Mouse (Mus musculus): ENCODE measurements at regions not wholly inside any gene's neighbourhood (a gene's known extent, or its start where the extent isn't known, plus 50 kb on each side); places are given as distances from the start of the nearest gene placed in this dataset.

DNA sequence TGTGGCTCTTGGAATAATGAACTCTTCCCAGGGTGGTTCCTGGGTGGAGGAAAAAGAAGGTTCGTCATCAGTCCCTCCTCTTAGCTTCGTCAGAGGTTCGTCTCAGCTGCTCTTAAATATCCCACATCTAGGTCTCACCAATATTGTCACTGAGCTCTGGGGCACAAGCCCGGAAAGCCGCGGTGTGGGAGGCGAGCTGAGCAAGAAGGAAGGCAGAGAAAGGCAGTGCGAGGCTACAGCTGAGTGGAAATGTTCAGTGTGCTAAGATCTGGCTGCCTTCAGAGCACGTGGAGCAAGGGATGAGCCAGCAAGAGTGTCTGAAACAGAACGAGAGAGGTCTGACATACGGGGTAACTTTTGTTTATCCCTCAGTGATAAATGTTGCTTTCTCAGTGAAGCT, 523.7 kb upstream of the Fbxo33 start:
- no peaks in the 10 kb centered on the region for H3K36me3 ChIP-seq
- no peaks in the 10 kb centered on the region for H3K4me1 ChIP-seq
- no peaks in the 10 kb centered on the region for H3K27me3 ChIP-seq
- no peak overlapping the region for H3K4me2 ChIP-seq (replicated peaks)
- H3K4me3 ChIP-seq, result no peak overlapping the region
- H3K9me3 ChIP-seq, result no peaks in the 10 kb centered on the region
- 85% methylated on average over 11 of the region's 11 CpGs for WGBS
- H3K27ac ChIP-seq (replicated peaks), result no peak overlapping the region
- no peak overlapping the region for H3K9ac ChIP-seq (replicated peaks)
- no peak for ATAC-seq (ENCODE audit: low FRiP score, low read depth)

DNA sequence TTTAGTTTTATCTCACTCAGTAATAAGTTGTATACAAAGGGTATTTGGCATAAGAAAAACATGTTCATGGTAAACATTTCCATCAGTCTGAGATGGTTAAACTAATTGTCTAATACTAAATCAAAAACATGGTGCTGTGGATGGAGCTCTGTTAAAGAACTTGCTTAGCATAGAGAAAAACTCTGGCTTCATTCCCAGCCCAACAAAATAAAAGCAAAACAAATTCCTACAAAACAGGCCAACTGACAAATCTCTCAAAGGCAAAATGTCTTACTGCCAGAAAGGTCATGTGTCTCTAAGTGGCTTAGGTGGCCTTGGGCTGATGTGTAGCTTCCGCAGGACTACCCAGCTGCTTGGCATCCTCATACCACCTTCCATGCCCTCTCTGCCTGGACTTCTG, 505.4 kb upstream of the Fbxo33 start:
- Histone ChIP-seq H3K27ac (replicated peaks) (no peak overlapping the region), H3K36me3 (no peaks in the 10 kb centered on the region), H3K9me3 (no peaks in the 10 kb centered on the region), H3K9ac (replicated peaks) (no peak overlapping the region), H3K27me3 (no peaks in the 10 kb centered on the region), H3K4me3 (no peak overlapping the region), H3K4me1 (no peaks in the 10 kb centered on the region), H3K4me2 (replicated peaks) (no peak overlapping the region)
- no peak for ATAC-seq (ENCODE audit: low FRiP score, low read depth)
- 100% methylated on average over 1 of the region's 1 CpGs for WGBS

DNA sequence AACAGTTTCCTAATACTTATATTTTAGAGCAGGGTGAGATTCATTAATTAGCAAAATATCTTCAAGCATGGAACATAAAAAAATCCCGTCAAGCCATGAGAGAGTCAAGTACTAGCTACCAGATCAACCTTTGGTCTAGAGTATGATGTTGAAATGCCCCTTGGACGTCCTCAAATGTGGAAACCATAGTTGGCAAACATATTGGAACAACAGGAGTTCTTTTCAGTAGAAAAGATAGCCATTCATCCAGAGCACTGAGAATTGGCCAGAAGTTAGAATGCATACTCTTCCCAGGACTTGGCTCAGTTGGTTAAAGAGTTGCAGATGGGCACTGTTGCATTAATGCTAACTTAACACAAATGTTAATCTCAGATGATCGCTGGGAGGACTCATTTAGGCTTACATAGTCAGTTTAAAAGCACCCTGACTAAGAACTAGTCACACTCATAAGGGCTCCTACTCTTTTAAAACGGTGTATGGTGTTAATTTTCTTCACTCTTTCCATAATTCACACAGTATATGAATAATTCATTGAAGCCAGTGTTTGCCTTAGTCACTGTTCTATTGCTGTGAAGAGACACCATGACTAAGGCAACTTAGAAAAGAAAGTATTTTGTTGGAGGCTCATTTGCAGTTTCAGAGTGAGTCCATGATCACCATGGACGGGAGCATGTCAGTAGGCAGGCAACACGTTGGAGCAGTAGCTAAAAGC, 503.1 kb upstream of the Fbxo33 start:
- ATAC-seq (ENCODE audit: low FRiP score, low read depth), result no peak
- Histone ChIP-seq H3K4me3 (no peak overlapping the region), H3K27ac (replicated peaks) (no peak overlapping the region), H3K9ac (replicated peaks) (no peak overlapping the region), H3K4me1 (no peaks in the 10 kb centered on the region), H3K36me3 (no peaks in the 10 kb centered on the region), H3K9me3 (no peaks in the 10 kb centered on the region), H3K4me2 (replicated peaks) (no peak overlapping the region), H3K27me3 (no peaks in the 10 kb centered on the region)
- 74% methylated on average over 6 of the region's 6 CpGs for WGBS

GRCm38 (mm10) chr12:59713216-59713615, 493.7 kb upstream of the Fbxo33 start:
- Histone ChIP-seq H3K27me3 (no peaks in the 10 kb centered on the region), H3K9ac (replicated peaks) (no peak overlapping the region), H3K4me3 (no peak overlapping the region), H3K4me1 (no peaks in the 10 kb centered on the region), H3K36me3 (no peaks in the 10 kb centered on the region), H3K9me3 (no peaks in the 10 kb centered on the region), H3K27ac (replicated peaks) (no peak overlapping the region), H3K4me2 (replicated peaks) (no peak overlapping the region)
- ATAC-seq (ENCODE audit: low FRiP score, low read depth), result no peak
- 56% methylated on average over 3 of the region's 3 CpGs for WGBS

- no peak overlapping the region for H3K4me2 ChIP-seq (replicated peaks)
- no peak overlapping the region for H3K9ac ChIP-seq (replicated peaks)
- WGBS, result 83% methylated on average over 2 of the region's 2 CpGs
- no peak overlapping the region for H3K27ac ChIP-seq (replicated peaks)
- ATAC-seq (ENCODE audit: low FRiP score, low read depth), result no peak
- no peaks in the 10 kb centered on the region for H3K4me1 ChIP-seq
- H3K36me3 ChIP-seq, result no peaks in the 10 kb centered on the region
- no peaks in the 10 kb centered on the region for H3K9me3 ChIP-seq
- no peaks in the 10 kb centered on the region for H3K27me3 ChIP-seq
- H3K4me3 ChIP-seq, result no peak overlapping the region
These were observed 463.7 kb upstream of the Fbxo33 start for GRCm38 (mm10) chr12:59683235-59683634.

- ATAC-seq (ENCODE audit: low FRiP score, low read depth), result no peak
- Histone ChIP-seq H3K4me3 (no peak overlapping the region), H3K4me1 (no peaks in the 10 kb centered on the region), H3K27me3 (no peaks in the 10 kb centered on the region), H3K27ac (replicated peaks) (no peak overlapping the region), H3K4me2 (replicated peaks) (no peak overlapping the region), H3K9me3 (no peaks in the 10 kb centered on the region), H3K9ac (replicated peaks) (no peak overlapping the region), H3K36me3 (no peaks in the 10 kb centered on the region)
These were observed 443.6 kb upstream of the Fbxo33 start for GRCm38 (mm10) chr12:59663161-59663560.

DNA sequence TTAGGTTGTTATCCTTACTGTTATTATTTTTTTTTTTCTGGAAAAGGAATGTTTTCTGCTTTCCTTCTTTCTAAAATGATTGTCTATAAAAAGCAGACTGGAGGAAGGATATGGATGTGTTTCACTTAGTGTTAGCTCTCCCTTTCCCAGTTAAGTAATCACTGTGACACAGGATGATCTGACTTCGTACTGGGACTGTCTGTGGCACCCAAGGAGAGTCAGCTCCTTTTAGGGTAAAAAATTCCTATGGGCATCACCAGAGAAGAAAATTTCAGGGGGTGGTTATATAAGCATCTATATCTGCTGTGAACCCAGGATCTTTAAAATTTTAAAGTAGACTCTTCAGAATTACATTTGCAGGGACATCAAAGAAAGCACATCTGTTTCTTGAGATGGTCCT, 411.2 kb upstream of the Fbxo33 start:
- Histone ChIP-seq H3K9me3 (no peaks in the 10 kb centered on the region), H3K27ac (replicated peaks) (no peak overlapping the region), H3K27me3 (no peaks in the 10 kb centered on the region), H3K36me3 (no peaks in the 10 kb centered on the region), H3K4me2 (replicated peaks) (no peak overlapping the region), H3K4me1 (no peaks in the 10 kb centered on the region), H3K9ac (replicated peaks) (no peak overlapping the region), H3K4me3 (no peak overlapping the region)
- ATAC-seq (ENCODE audit: low FRiP score, low read depth), result no peak
- 52% methylated on average over 1 of the region's 1 CpGs for WGBS

DNA sequence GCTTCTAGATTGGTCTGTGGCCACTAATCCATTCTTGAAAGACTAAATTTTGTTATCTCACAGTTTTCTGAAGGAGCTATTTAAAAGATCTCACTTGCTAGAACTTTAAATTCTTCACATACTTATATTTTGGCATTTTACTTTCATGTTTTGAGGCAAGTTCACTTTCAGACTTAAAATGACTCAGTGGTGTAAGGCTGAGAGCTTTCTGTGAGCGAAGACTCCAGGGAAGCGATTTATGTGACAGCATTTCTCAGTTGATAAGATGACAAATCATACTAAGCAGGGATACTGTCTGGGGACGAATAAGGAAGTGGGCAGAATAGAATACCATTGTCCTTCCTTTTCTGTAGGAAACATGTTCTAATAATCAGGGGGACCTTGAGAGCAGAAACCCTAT, 403.6 kb upstream of the Fbxo33 start:
- H3K4me3 ChIP-seq, result no peak overlapping the region
- H3K4me2 ChIP-seq (replicated peaks), result no peak overlapping the region
- no peaks in the 10 kb centered on the region for H3K36me3 ChIP-seq
- ATAC-seq (ENCODE audit: low FRiP score, low read depth), result no peak
- WGBS, result 89% methylated on average over 3 of the region's 3 CpGs
- H3K9ac ChIP-seq (replicated peaks), result no peak overlapping the region
- no peaks in the 10 kb centered on the region for H3K27me3 ChIP-seq
- no peaks in the 10 kb centered on the region for H3K4me1 ChIP-seq
- H3K9me3 ChIP-seq, result no peaks in the 10 kb centered on the region
- no peak overlapping the region for H3K27ac ChIP-seq (replicated peaks)

DNA sequence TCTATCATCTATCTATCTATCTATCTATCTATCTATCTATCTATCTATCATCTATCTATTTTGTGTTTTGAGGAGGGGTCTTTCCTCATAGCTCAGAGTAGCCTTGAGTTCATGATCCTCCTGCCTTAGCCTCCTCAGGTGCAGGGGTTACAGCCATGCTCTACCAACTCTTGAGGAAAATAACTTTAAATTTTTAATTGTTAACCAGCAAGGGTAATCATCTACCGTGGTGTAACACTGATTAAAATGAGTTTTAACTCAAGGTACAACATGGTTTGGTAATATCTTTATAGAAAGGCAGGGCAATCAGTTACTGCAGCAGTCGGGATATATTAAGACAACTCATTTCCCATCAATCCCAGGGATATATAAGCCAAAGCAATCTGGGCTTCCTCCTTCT, 401.6 kb upstream of the Fbxo33 start:
- Histone ChIP-seq H3K4me3 (no peak overlapping the region), H3K9ac (replicated peaks) (no peak overlapping the region), H3K36me3 (no peaks in the 10 kb centered on the region), H3K4me1 (no peaks in the 10 kb centered on the region), H3K27ac (replicated peaks) (no peak overlapping the region), H3K4me2 (replicated peaks) (no peak overlapping the region), H3K9me3 (no peaks in the 10 kb centered on the region), H3K27me3 (no peaks in the 10 kb centered on the region)
- WGBS, result 90% methylated on average over 2 of the region's 2 CpGs
- ATAC-seq (ENCODE audit: low FRiP score, low read depth), result no peak

GRCm38 (mm10) chr12:59620340-59620739, 400.8 kb upstream of the Fbxo33 start:
- Histone ChIP-seq H3K9me3 (no peaks in the 10 kb centered on the region), H3K27ac (replicated peaks) (no peak overlapping the region), H3K27me3 (no peaks in the 10 kb centered on the region), H3K4me1 (no peaks in the 10 kb centered on the region), H3K36me3 (no peaks in the 10 kb centered on the region), H3K4me2 (replicated peaks) (no peak overlapping the region), H3K9ac (replicated peaks) (no peak overlapping the region), H3K4me3 (no peak overlapping the region)
- WGBS, result 93% methylated on average over 2 of the region's 2 CpGs
- ATAC-seq (ENCODE audit: low FRiP score, low read depth), result no peak

DNA sequence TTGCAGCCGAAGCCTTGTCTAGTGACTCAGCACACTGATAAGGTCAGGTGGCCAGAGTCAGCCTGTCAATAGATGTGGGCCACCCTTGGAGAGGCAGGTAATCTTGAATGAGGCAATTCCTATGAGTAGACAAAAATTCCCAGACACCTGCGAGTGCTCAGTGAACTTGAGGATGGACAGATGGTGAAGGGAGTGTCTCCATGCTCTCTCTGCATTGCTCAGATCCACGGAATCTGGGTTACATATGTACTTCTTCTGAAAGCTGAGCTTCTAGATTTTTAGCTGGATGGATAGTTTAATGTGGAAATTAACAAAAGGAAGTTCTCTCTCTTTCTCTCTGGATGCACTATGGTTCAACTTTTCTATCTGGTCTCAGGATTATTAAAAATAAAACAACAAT, 396.6 kb upstream of the Fbxo33 start:
- no peak for ATAC-seq (ENCODE audit: low FRiP score, low read depth)
- Histone ChIP-seq H3K4me3 (no peak overlapping the region), H3K9me3 (no peaks in the 10 kb centered on the region), H3K27me3 (no peaks in the 10 kb centered on the region), H3K4me2 (replicated peaks) (no peak overlapping the region), H3K27ac (replicated peaks) (no peak overlapping the region), H3K9ac (replicated peaks) (no peak overlapping the region), H3K36me3 (no peaks in the 10 kb centered on the region), H3K4me1 (no peaks in the 10 kb centered on the region)
- WGBS, result 87% methylated on average over 3 of the region's 3 CpGs

DNA sequence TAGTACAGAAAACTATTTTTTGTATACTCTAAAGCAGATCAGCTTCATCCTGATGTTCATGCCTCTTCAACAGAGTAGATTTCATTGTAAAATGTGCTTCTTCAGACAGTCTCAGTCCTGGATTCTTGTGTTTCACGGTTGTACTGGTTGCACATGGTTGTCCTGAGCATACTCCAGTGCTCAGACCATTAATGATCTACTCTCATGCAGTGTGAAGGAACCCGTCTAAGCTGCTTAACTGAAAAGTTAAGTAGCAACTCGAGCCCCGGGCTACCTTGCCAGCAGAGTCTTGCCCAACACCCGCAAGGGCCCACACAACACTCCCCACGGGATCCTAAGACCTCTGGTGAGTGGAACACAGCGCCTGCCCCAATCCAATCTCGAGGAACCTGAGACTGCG, 380.3 kb upstream of the Fbxo33 start:
- Histone ChIP-seq H3K4me3 (no peak overlapping the region), H3K9ac (replicated peaks) (no peak overlapping the region), H3K4me2 (replicated peaks) (no peak overlapping the region), H3K36me3 (no peaks in the 10 kb centered on the region), H3K9me3 (no peaks in the 10 kb centered on the region), H3K27me3 (no peaks in the 10 kb centered on the region), H3K4me1 (no peaks in the 10 kb centered on the region), H3K27ac (replicated peaks) (no peak overlapping the region)
- 84% methylated on average over 9 of the region's 9 CpGs for WGBS
- no peak for ATAC-seq (ENCODE audit: low FRiP score, low read depth)

DNA sequence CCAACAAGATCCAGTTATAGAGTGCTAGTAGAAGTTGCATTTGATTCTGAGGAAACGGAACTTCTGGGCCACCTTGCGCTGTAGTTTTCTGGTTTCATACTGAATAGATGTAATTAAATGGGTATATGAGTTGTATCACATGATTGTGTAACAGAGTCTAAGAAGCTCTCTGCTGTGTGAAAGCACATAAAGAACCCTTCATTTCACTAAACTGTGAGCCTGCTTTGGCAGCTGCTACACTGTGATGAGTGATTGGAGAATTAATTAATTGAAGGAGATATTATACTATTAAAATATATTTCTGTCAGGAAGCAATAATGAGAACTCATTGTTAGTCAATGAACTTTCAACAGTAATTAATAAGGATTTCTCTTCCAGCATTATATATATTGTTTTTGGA, 369.8 kb upstream of the Fbxo33 start:
- H3K9me3 ChIP-seq, result no peaks in the 10 kb centered on the region
- no peak overlapping the region for H3K27ac ChIP-seq (replicated peaks)
- WGBS, result 97% methylated on average over 2 of the region's 2 CpGs
- no peaks in the 10 kb centered on the region for H3K4me1 ChIP-seq
- no peaks in the 10 kb centered on the region for H3K27me3 ChIP-seq
- no peak overlapping the region for H3K4me2 ChIP-seq (replicated peaks)
- no peak for ATAC-seq (ENCODE audit: low FRiP score, low read depth)
- no peak overlapping the region for H3K9ac ChIP-seq (replicated peaks)
- H3K36me3 ChIP-seq, result no peaks in the 10 kb centered on the region
- no peak overlapping the region for H3K4me3 ChIP-seq
